Mouse (Mus musculus): Measurements from ENCODE around the gene Gm42906.

Gene Gm42906

DNA sequence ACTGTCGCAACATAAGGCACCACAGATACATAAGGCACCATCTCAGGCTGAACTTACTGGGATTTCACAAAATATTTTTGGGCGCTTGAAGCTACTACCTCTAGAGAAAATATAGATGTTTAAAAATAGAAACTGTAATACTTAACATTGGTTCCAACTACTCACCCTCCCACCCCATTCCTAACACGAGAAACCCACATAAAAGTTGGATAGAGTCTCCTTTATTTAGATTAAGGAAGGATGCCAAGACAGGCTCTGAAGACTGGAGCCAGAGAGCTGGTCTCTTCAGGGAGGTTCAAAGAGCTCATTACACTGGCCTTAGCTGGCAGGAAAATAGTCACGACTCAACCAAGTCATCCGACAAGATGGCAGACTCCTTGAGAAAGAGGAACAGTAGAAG lies 361.9 kb downstream of the Gm42906 start:
- no peak for DNase-seq (ENCODE audit: low spot score in 2 of 2)

DNA sequence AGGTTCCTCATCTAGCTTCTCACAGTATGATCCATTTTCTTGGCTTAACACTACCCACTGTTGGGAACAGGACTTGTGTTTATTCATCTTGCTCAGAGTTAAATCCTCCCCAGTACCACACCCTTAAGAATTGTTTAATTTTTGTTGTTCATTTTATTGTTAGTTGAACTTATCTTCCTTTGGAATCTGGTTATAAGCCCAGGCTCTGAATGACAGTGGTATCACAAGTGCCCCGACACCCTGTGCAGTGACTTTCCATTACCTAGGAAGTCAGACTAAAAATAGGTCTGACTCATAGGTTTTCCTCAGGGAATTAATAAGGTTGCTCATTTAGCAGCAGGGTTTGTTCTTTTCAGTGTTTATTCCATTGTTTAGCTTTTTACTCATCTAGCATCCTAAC lies 362.7 kb downstream of the Gm42906 start:
- DNase-seq (ENCODE audit: low spot score in 2 of 2), result no peak

DNA sequence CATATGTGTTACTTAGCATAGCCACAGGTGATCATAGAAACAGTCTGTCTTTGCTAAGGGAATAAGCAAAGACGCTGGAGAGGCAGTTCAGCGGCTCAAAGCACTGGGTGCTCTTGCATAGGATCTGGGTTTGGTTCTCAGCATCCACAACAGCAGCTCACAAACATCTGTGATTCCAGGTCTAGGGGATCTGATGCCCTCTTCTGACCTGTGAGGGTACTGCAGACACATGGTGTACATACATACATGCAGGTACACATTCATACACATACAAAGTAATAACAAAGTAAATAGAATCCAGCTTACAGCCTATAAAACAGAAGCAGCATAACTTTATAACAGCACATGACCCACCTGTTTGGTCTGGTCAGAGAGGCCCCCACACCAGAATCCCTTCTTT lies 366.0 kb downstream of the Gm42906 start:
- DNase-seq (ENCODE audit: low spot score in 2 of 2), result no peak

DNA sequence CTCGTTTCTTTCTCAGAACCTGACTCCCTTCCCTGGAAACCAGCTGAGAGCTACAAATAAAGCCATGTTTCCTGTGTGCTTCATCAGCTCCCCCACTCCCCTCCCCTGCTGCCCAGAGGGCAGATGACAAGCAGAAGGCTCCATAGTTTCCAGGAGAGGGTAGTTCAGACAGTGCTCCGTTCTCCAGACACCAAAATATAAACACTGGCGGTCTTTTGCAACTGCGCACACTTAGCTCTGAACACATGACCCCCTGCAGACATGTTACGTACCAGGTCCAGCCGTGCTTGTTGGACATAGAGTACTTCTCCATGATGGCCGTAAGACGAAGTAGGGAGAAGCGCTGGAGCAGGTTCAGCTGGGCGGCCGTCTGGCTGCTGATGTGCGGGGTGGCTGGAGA lies 367.5 kb downstream of the Gm42906 start:
- no peak for DNase-seq (ENCODE audit: low spot score in 2 of 2)

DNA sequence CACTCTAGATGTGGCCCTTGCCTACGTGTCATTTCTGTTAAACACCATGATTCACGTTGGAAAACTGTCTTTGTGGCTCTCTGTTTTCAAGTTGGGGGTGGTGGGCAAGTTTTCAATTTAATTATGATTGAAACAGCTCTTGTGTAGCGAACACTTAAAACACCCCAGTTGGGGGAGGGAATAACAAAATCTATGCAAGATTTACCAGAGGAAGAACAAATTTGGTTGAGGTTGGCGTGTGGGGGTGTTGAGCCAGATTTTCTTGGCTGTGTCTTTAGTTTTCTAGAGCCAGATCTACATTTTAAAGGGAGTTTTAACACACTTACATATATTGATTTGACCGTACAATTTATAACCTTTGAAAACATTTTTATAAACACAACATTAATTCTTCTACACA lies 368.2 kb downstream of the Gm42906 start:
- no peak for DNase-seq (ENCODE audit: low spot score in 2 of 2)

GRCm38 (mm10) chr5:151059352-151059751 lies 368.6 kb downstream of the Gm42906 start:
- DNase-seq (ENCODE audit: low spot score in 2 of 2), result no peak

- DNase-seq (ENCODE audit: low spot score in 2 of 2), result no peak
Observed at GRCm38 (mm10) chr5:151057716-151058115, 370.2 kb downstream of the Gm42906 start.

DNA sequence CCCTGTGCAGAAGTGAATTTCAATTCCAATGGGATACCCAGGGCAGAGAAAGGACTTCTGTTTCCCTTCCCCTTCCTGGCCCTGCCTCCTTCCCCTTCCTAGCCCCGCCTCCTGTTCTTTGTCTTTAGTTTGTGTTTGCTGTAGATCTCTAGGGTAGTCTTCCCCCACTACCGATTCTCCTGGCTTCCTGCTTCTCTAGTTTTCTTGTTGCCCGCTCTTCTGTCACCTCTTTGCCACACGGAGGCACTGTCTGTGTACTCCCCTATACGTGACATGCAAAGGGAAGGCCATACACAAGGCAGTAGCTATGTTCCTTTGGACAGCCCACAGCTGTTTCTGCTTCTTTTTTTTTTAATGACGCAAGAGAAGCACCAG lies 371.1 kb downstream of the Gm42906 start:
- no peak for DNase-seq (ENCODE audit: low spot score in 2 of 2)

- DNase-seq (ENCODE audit: low spot score in 2 of 2), result no peak
Observed at GRCm38 (mm10) chr5:151056255-151056919, 371.6 kb downstream of the Gm42906 start.

- no peak for DNase-seq (ENCODE audit: low spot score in 2 of 2)
Observed at GRCm38 (mm10) chr5:151055426-151056090, 372.4 kb downstream of the Gm42906 start.

DNA sequence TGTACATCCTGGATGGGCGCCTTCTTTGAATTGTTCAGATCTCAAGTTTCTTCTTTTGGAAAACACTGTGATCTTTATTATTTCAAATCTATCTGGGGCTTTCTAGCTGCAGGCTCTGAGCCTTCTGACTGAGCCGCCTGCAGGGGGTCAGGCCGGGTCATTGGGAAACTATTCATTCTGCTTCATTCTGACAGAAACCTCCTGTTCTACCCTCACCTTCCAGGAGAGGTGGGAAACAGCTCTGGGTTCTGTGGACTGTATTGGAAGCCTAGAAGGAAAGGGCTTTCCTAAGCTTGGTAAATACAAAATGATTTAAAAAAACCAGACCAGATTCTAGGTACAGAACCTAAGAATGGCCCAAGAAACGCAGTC lies 373.2 kb downstream of the Gm42906 start:
- no peak for DNase-seq (ENCODE audit: low spot score in 2 of 2)

GRCm38 (mm10) chr5:151054100-151054742 lies 373.7 kb downstream of the Gm42906 start:
- no peak for DNase-seq (ENCODE audit: low spot score in 2 of 2)

GRCm38 (mm10) chr5:151053190-151053589 lies 374.8 kb downstream of the Gm42906 start:
- no peak for DNase-seq (ENCODE audit: low spot score in 2 of 2)

DNA sequence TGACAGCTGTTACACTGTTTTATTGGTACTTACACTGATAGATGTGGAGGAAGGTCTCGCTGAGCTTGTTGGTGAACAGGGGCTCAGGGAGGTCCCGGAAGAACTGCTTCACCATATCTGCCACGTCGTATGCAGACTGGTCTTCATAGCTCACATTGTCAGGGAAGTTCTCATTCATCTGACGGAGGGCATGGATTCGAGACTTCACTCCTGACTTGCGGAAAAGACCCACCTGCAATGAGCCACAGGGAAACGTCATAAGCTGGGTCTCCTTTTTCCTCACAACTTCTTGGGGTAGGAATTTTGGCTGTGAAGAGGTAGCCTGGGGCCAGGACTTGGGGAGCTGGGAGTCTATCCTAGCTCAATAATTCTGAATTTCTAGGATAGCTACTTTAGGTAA lies 375.6 kb downstream of the Gm42906 start:
- no peak for DNase-seq (ENCODE audit: low spot score in 2 of 2)

DNA sequence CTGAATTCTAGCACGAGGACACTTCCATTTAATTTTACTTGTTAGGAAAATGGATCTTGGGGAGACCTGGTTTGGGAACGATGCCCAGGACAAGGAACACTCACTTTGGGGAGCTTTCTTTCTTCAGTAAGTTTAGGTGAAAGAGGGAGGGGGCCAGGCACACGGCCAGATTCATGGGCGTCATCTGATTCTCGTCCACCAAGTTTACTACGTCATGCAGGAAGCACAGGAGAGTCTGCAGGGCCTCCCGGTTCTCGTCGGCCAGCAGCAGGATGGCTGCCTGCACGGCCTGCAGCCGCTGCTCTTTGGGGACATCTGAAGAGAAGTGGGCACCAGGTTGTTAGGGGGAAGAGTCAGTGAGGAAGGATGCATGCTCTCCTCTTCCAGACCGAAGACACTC lies 380.5 kb downstream of the Gm42906 start:
- no peak for DNase-seq (ENCODE audit: low spot score in 2 of 2)

GRCm38 (mm10) chr5:151046917-151047316 lies 381.0 kb downstream of the Gm42906 start:
- DNase-seq (ENCODE audit: low spot score in 2 of 2), result no peak

DNA sequence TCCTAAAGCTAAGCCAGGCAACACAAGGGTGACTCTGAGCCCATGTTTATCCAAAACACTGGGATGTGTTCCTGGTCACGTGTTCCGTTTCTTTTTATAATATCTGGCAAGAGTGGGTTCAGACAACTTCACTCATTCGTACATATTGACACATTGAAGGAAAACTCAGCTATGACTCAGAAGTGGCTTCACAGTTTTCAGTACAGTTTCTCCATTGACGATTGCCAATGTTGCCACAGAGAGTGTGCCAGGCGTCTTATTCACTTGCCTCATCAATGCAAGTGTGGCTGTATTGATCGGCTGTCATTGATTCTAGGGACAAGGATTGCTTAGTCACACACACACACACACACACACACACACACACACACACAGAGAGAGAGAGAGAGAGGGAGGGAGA lies 381.8 kb downstream of the Gm42906 start:
- no peak for DNase-seq (ENCODE audit: low spot score in 2 of 2)

GRCm38 (mm10) chr5:151042911-151043310 lies 385.1 kb downstream of the Gm42906 start:
- DNase-seq (ENCODE audit: low spot score in 2 of 2), result no peak

- DNase-seq (ENCODE audit: low spot score in 2 of 2), result no peak
Observed at GRCm38 (mm10) chr5:151037871-151038270, 390.1 kb downstream of the Gm42906 start.

DNA sequence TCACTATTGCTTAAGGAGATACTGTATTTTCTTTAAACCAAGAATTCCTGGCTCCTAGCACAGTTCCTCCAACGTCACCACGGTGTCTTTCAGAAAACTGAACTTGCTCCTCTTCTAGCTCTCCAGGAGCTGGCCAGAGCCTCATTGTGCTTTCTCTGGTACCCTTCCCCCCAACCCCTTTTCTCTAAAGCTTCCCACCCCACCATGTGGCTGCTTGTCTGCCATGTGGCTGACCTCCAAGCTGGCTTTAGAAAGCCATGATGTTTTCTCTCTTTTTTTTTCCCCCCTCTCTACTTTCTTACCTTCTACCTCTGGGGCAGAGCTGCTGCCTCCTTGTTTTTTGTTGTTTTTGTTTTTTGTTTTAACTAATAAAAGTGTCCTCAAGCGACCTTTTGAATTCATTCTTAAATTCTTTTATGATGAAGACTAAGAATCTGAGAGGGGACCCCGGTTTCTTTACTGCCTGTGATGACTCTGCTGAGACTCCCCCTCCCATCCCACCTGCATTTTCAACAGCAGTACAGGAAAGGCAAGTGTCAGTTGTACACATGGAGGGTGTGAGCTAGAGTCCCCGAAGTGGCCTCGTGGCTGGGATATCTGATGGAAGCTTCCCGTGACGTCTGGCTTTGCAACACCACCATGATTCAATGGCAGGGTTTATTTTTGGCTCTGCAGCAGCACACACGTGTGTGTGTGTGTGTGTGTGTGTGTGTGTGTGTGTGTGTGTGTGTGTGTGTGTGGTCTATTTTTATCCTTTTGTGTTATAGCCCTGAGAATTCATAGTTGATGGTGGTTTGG lies 393.0 kb downstream of the Gm42906 start:
- DNase-seq (ENCODE audit: low spot score in 2 of 2), result no peak

GRCm38 (mm10) chr5:151028906-151029305 lies 399.1 kb downstream of the Gm42906 start:
- DNase-seq (ENCODE audit: low spot score in 2 of 2), result no peak

DNA sequence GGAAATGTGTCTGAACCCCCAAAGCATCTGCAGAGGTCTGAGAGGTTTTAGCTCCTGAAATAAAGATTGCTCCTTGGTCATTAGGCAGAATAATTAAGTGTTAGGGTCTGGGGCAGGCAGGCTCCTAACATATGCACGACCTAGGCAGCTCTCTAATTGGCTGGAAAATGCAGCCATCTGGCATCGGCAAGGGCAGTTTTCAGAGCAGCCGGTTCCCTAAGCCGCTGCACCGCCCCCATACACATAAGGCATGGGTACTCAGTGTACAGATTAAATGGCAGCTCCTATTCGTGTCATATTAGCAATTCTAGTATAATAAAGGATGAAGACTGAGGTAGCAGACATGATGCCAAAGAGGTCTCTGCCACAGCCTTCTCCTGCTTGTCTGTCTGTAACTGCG lies 400.8 kb downstream of the Gm42906 start:
- no peak for DNase-seq (ENCODE audit: low spot score in 2 of 2)

DNA sequence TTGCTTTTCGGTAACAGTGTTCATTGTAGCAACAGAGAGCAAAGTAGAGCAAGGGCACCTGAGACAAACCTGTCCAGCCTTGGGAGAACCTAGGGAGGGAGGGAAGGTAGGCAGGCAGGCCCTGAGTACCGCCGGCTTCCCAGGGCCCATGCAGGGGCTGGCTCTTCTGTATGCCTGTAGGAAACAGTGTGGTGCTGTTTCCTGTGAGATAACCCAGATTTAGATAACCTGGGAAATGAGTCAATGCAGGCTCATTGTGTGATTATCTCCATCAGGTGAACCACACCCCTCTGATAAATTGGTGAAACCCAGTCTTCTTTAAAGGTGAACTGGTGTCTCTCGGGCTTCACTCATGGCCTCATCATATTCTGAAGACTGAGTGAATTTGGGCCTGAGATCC lies 401.9 kb downstream of the Gm42906 start:
- no peak for DNase-seq (ENCODE audit: low spot score in 2 of 2)

Data from frontal cortex, postnatal 14 days (tissue).